Mouse (Mus musculus) midbrain, embryonic 15.5 days (tissue): Measurements from ENCODE around the gene Polr3b. TPM values are rescaled to one million over a fixed set of nuclear protein-coding genes. Genes with fewer than 3 reads are reported as not detected.

Experiments used
- ATAC-seq: fragments of 200-750 bp; cut with Nextera tagmentation; replicated peaks from 2 replicates; pipeline ENCODE4 v1.8.0; 2017; ENCODE audit warnings: moderate TSS enrichment
- H3K27ac ChIP-seq: fragments of 300-500 bp; sonication (generic); 2 replicates; pipeline ENCODE4 v1.5.1; 2015; ENCODE audit warnings: mild to moderate bottlenecking, inconsistent platforms
- H3K27me3 ChIP-seq: fragments of 300-500 bp; sonication (generic); replicated peaks from 2 replicates; pipeline ENCODE4 v1.6.1; 2015; ENCODE audit warnings: inconsistent platforms
- H3K36me3 ChIP-seq: fragments of 300-500 bp; sonication (generic); replicated peaks from 2 replicates; pipeline ENCODE4 v1.6.1; 2015; ENCODE audit warnings: inconsistent platforms
- H3K4me1 ChIP-seq: fragments of 300-500 bp; sonication (generic); 2 replicates; pipeline ENCODE4 v1.6.1; 2015; ENCODE audit warnings: inconsistent platforms
- H3K4me2 ChIP-seq: fragments of 300-500 bp; sonication (generic); 2 replicates; pipeline ENCODE4 v1.6.1; 2015; ENCODE audit warnings: inconsistent platforms, mild to moderate bottlenecking, moderate library complexity
- H3K4me3 ChIP-seq: fragments of 300-500 bp; sonication (generic); 2 replicates; pipeline ENCODE4 v1.5.1; 2015; ENCODE audit warnings: mild to moderate bottlenecking, inconsistent platforms
- H3K9ac ChIP-seq: fragments of 300-500 bp; sonication (generic); 2 replicates; pipeline ENCODE4 v1.6.1; 2015; ENCODE audit warnings: mild to moderate bottlenecking, inconsistent platforms
- H3K9me3 ChIP-seq: fragments of 300-500 bp; sonication (generic); 2 replicates; pipeline ENCODE4 v1.6.1; 2016; ENCODE audit warnings: inconsistent platforms
- WGBS: fragments of 180-500 bp; shearing (Covaris S2); methylation state at CpG from one replicate; pipeline ENCODE4 v1.1.7; 2015; ENCODE audit warnings: mixed read lengths; 5-methylcytosine and 5-hydroxymethylcytosine counted together
- polyA plus RNA-seq: library from polyadenylated mRNA; unstranded; fragments of >200 nt; fragmentation: Nextera tagmentation; extraction: Ambion mirVana; gene quantifications from 2 replicates; pipeline ENCODE4 v1.2.1, GENCODE M21; 2015

Gene Polr3b
- polyA plus RNA-seq, 1 experiment from 2014 or later, result 17.3 TPM

DNA sequence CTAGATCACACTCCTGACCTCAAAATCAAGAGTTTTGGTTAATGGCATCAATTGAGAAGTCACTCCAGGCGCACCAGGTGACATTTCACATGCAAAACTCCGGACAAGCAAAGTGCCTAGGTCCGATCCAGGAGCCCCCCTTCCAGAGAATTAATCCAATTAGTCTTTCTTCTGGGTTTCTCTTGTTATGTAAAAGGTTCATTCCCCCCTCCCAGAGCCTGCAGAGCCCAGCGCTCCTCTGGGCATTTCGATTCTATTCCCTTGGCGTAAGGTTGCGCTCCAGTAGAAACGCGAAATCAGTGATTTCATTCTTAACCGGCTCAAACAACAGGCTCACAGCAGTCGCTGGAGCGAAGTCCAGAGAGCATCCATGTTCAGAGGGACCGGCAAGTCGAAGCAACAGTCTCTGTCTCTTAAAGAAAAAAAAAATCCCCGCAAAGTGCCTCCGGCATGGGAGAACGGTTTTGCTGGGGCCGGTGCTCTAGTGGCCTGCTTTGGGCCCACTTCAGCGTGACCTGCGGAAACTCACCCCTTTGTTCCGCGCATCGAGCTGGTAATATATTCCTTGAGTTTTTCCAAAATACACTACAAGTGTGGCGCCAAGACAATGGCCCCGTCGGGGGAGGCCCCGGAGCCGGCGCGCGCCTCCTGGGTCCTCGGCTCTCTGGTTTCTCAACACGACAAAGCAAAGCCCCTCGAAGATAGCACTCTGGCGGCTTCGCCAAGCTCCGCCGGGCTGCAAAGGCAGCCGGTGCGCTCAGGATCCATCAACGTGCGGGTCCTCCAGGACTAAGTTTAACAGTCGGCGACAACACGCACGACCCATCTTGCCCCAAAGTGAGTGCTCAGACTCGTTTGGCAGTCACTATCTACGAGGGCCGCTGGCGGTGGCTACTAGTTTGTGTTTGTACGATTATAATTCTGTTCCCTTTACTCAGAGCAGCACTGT lies 136.7 kb downstream of the Polr3b start:
- Histone ChIP-seq H3K27me3 (peaks cover 46% of the 10 kb centered on the region), H3K4me2 (peak overlapping the region; percentile 94), H3K9me3 (no peaks in the 10 kb centered on the region), H3K4me1 (peaks cover 68% of the 10 kb centered on the region), H3K9ac (peak overlapping the region; percentile 31), H3K27ac (peak overlapping the region; percentile 58), H3K4me3 (peak overlapping the region; percentile 48), H3K36me3 (no peaks in the 10 kb centered on the region)
- no peak for ATAC-seq
- 3% methylated on average over 51 of the region's 51 CpGs for WGBS

DNA sequence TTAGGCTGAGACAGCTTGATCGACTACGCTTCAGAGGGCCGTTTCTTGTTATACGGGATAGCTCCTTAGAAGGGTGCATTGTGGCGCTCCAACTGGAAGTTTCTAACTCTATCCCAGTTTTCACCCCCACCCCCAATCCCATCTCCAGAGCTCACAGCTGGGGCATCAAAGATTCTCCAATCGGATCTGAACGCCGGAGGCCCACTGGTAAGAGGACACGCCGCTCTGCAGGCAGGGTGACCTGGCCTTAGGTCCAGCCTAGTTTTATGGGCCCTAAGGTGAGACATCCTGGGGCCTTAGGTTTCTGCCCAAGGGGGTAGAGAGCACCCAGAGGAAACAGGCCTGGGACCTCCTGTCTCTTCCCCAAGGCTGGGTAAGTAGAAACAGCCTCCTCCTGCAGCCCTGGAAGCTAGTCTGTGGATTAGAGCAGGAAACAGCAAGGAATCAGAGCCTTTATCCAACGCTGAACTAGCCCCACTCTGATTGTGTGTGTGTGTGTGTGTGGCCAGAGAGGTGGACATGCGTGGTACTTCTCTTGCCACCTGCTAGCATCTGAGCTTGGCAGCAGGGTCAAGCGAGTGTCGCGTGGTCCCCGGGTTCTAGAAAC lies 137.5 kb downstream of the Polr3b start:
- Histone ChIP-seq H3K36me3 (no peaks in the 10 kb centered on the region), H3K9me3 (no peaks in the 10 kb centered on the region), H3K9ac (peak overlapping the region; percentile 13; the same call in 1 of the 2 replicates), H3K4me2 (peak overlapping the region; percentile 94), H3K27ac (peak overlapping the region; percentile 58), H3K27me3 (peaks cover 42% of the 10 kb centered on the region), H3K4me3 (peak overlapping the region; percentile 48), H3K4me1 (peaks cover 60% of the 10 kb centered on the region)
- WGBS, result 5% methylated on average over 16 of the region's 16 CpGs
- peak; percentile 3; the same call in 1 of the 2 replicates for ATAC-seq

DNA sequence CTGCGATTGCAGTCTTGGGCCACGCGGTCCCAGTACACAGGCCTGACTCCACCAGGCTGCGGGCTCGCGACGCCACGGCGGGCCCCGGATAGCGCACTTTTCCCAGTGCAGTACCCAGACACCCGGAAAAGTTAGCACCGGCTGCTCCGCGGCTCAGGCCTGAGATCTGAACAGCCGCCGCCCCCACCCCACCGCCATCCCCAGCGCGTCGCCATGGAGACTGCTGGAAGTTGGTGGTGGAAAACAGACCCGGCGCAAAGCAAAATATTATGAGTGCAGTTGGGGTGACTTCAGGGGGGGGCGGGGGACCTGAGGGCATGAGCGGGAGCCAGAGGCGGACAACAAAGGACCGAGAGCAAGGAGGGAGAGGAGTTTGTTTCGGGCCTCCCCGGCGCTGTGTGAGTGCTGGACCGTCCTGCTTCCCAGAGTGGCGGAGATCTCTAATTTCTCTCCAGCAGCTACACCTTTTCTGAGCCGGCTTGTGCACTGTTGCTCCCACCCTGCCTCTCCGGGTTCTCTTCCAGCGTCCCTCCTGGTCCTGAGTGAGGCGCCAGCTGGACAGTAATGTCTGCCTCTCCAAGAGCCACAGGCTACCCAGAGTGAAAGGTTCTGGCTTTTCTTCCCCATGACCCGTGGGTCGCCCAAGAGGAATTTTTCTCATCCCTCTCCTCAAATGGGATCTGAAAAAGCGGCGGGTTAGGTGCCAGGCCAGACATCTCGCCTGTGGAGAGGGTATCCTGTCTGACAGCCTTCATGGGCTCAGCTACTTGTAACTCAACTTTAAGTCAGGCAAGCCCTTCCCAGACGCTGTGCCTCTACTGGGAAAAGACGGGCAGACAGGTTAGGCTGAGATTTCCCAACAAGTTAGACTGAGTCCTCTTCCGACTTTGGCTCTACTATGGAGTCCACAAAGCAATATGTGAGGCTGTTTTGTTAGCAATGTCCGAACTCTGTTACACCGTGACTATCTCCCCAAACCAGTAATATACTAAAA lies 138.3 kb downstream of the Polr3b start:
- 5% methylated on average over 46 of the region's 46 CpGs for WGBS
- no peaks in the 10 kb centered on the region for H3K36me3 ChIP-seq
- peaks cover 52% of the 10 kb centered on the region for H3K4me1 ChIP-seq
- peak; percentile 70 for ATAC-seq
- H3K4me3 ChIP-seq, result peak overlapping the region; percentile 48
- H3K9me3 ChIP-seq, result no peaks in the 10 kb centered on the region
- peak overlapping the region; percentile 13; the same call in 1 of the 2 replicates for H3K9ac ChIP-seq
- peak overlapping the region; percentile 94 for H3K4me2 ChIP-seq
- peak overlapping the region; percentile 58 for H3K27ac ChIP-seq
- peaks cover 36% of the 10 kb centered on the region for H3K27me3 ChIP-seq

DNA sequence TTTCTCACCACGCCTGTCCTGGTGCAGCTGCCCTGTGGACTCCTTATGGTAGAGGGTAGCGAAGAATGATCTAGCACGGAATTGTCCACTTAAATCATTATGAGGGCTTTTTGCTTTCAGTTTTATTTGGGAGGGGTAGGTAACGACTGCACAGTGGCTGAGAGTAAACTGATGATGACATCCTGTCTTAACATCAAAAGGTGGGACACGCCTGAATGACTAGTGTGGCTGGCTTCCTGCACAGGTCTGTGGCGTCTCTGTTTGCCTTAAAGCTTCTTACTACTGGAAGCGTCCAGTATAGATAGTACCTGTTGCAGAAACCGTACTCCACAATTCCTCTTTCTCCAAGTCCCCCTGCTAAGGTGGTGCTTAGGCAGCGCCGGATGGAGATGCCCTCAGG lies 146.7 kb downstream of the Polr3b start:
- WGBS, result 84% methylated on average over 10 of the region's 10 CpGs

DNA sequence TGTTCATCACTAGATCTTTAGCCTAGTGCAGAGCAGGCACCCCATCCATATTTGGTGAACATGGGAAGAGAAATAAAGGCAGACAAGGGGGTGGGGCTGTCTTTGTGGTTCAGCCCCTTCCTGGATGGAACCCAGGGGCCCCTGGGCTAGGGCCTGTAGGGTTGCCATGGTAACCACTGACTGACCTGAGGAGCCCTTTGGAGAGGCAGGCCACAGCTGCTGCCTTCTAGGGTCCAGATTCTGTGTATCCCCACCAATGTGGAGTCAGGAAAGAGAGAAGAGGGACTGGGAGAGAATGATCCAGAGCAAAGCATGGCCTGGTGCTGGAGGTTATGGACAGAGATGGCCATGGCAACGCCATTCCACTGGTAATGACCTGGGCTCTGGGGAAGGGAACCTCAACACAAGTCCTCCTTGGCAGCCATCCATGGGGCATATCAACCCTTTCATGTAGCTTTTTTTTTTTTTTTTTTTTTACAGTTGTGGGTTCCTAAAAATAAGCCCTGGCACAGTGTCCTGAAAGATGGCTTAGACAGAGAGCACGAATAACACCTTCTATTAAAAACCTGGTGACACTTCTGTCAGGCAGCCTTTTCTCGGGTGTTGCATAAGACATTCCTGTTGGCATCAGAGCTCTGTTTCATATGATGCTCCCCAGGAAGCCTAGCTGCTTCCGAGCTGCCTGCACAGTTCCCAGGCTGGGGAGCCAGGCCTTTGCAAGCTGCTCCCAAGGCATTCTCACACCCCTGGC lies 150.5 kb downstream of the Polr3b start:
- Histone ChIP-seq H3K9ac (no peak overlapping the region), H3K36me3 (no peaks in the 10 kb centered on the region), H3K4me1 (0 out of 2 replicates have a peak, but pooled peaks cover 3% of the 10 kb centered on the region), H3K9me3 (no peaks in the 10 kb centered on the region), H3K27me3 (no peaks in the 10 kb centered on the region), H3K27ac (no peak overlapping the region), H3K4me2 (no peak overlapping the region), H3K4me3 (no peak overlapping the region)
- ATAC-seq, result no peak
- 74% methylated on average over 4 of the region's 4 CpGs for WGBS

More for the DNA sequence above, 146.7 kb downstream of the Polr3b start:
- no peak for ATAC-seq
- Histone ChIP-seq H3K27ac (no peak overlapping the region), H3K27me3 (no peaks in the 10 kb centered on the region), H3K4me2 (no peak overlapping the region), H3K9me3 (no peaks in the 10 kb centered on the region), H3K36me3 (no peaks in the 10 kb centered on the region), H3K4me1 (0 out of 2 replicates have a peak, but pooled peaks cover 3% of the 10 kb centered on the region), H3K4me3 (no peak overlapping the region), H3K9ac (no peak overlapping the region)

DNA sequence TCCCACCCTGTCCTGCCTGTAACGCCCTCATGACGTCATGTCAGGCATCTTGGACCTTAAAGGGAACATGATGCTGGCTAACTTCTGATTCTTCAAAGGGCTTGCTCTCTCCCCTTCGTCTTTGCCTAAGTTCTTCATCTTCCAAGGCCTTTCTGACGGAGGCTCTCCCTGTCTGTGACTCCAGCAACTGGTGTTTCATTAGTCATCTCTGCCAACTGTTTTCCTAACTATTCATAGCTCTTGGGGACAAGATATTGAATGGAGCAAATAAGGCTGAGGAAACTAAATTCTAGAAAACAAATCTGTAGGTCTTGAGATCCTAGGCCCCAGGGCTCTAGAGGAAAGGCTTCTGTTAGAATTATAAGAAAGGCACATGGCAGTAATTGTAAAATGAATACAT lies 151.8 kb downstream of the Polr3b start:
- WGBS, result 89% methylated on average over 4 of the region's 4 CpGs
- ATAC-seq, result no peak
- H3K27ac ChIP-seq, result no peak overlapping the region

DNA sequence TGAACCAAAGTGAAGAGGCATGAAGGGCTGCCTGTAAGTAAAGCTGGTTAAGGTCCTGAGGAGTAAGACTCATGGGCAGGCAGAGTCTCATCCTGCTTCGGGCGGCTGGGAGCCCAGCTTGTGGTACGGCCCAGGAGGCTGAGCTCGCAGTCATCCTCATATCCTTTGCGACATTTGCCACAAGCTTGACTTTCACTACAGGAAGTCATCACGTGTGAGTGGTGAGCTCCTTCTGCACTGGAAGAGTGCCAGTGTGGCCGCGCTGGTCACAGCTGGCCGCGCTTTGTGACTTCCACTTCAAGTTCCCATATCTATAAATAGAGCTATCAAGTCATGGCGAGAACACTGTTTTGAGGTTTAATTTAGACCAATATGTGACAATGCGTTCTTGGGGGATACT lies 152.5 kb downstream of the Polr3b start:
- no peak for ATAC-seq

More for the DNA sequence above, 151.8 kb downstream of the Polr3b start:
- H3K4me2 ChIP-seq, result no peak overlapping the region
- no peak overlapping the region for H3K4me3 ChIP-seq
- no peaks in the 10 kb centered on the region for H3K9me3 ChIP-seq
- H3K27me3 ChIP-seq, result no peaks in the 10 kb centered on the region
- no peaks in the 10 kb centered on the region for H3K36me3 ChIP-seq
- H3K4me1 ChIP-seq, result 0 out of 2 replicates have a peak, but pooled peaks cover 3% of the 10 kb centered on the region
- no peak overlapping the region for H3K9ac ChIP-seq

More for the DNA sequence above, 152.5 kb downstream of the Polr3b start:
- no peak overlapping the region for H3K4me2 ChIP-seq
- H3K9ac ChIP-seq, result no peak overlapping the region
- 0 out of 2 replicates have a peak, but pooled peaks cover 3% of the 10 kb centered on the region for H3K4me1 ChIP-seq
- no peak overlapping the region for H3K4me3 ChIP-seq
- H3K36me3 ChIP-seq, result no peaks in the 10 kb centered on the region
- H3K27me3 ChIP-seq, result no peaks in the 10 kb centered on the region
- WGBS, result 86% methylated on average over 12 of the region's 12 CpGs
- H3K9me3 ChIP-seq, result no peaks in the 10 kb centered on the region
- H3K27ac ChIP-seq, result no peak overlapping the region

Other genes starting within 250 kb of the Polr3b start
- gene Nuak1, start 181.7 kb upstream of the Polr3b start, polyA plus RNA-seq, result 5.0 and 6.4 TPM in 2 replicates
- gene Ckap4, start 88.2 kb upstream of the Polr3b start, polyA plus RNA-seq, result 53.2 and 56.3 TPM in 2 replicates
- 20.0 and 21.1 TPM in 2 replicates for gene Tcp11l2, start 45.7 kb upstream of the Polr3b start, polyA plus RNA-seq
- 16.1 and 17.2 TPM in 2 replicates for gene Rfx4, start 133.8 kb downstream of the Polr3b start, polyA plus RNA-seq